Mouse (Mus musculus): Measurements from ENCODE around the gene Gjc2. TPM values are rescaled to one million over a fixed set of nuclear protein-coding genes. Genes with fewer than 3 reads are reported as not detected.

Gjc2 gene
- polyA plus RNA-seq (2017; shearing (Covaris generic)) = not detected

GRCm38 (mm10) chr11:59182864-59183331 is at the start of gene Gjc2:
Gjc2 (minus strand) TSS chr11:59183213.

GRCm38 (mm10) chr11:59228122-59228953 is 45.3 kb upstream of the Gjc2 start, which contains the start of gene Arf1:
Arf1 (minus strand) TSS chr11:59228270.

GRCm38 (mm10) chr11:59208153-59208831 is 25.3 kb upstream of the Gjc2 start, which contains the start of gene 2310033P09Rik:
2310033P09Rik (plus strand) TSS chr11:59208321.

GRCm38 (mm10) chr11:59202081-59202995 is 19.3 kb upstream of the Gjc2 start, which contains the start of gene Mrpl55:
Mrpl55 (plus strand) TSS chr11:59202486.

GRCm38 (mm10) chr11:59192059-59192386 is 9.0 kb upstream of the Gjc2 start, which contains the start of gene Guk1:
Guk1 (minus strand) TSS chr11:59192212.

GRCm38 (mm10) chr11:59163255-59164236 is 19.5 kb downstream of the Gjc2 start, which contains the start of gene Iba57:
Iba57 (minus strand) TSS chr11:59163739.

GRCm38 (mm10) chr11:59135904-59136452 is 47.0 kb downstream of the Gjc2 start, which contains the start of gene Obscn:
Obscn (minus strand) TSS chr11:59136402.

Other genes starting within 250 kb of the Gjc2 start
- 201 TPM for gene Rnf187, start 244.3 kb downstream of the Gjc2 start, polyA plus RNA-seq (2017; shearing (Covaris generic))
- 11.9 TPM for gene Hist3h2ba, start 234.3 kb downstream of the Gjc2 start, polyA plus RNA-seq (2017; shearing (Covaris generic))
- 23.4 TPM for gene Hist3h2a, start 228.5 kb downstream of the Gjc2 start, polyA plus RNA-seq (2017; shearing (Covaris generic))
- gene Trim17, start 228.5 kb downstream of the Gjc2 start, polyA plus RNA-seq (2017; shearing (Covaris generic)) = 0.48 TPM
- gene Trim11, start 205.1 kb downstream of the Gjc2 start, polyA plus RNA-seq (2017; shearing (Covaris generic)) = 38.8 TPM
- gene Obscn, start 46.8 kb downstream of the Gjc2 start, polyA plus RNA-seq (2017; shearing (Covaris generic)) = 0.12 TPM
- 11.0 TPM for gene Iba57, start 19.5 kb downstream of the Gjc2 start, polyA plus RNA-seq (2017; shearing (Covaris generic))
- gene Guk1, start 9.0 kb upstream of the Gjc2 start, polyA plus RNA-seq (2017; shearing (Covaris generic)) = 51.1 TPM
- 21.3 TPM for gene Mrpl55, start 19.3 kb upstream of the Gjc2 start, polyA plus RNA-seq (2017; shearing (Covaris generic))
- gene 2310033P09Rik, start 25.1 kb upstream of the Gjc2 start, polyA plus RNA-seq (2017; shearing (Covaris generic)) = 45.8 TPM
- gene Arf1, start 45.1 kb upstream of the Gjc2 start, polyA plus RNA-seq (2017; shearing (Covaris generic)) = 618 TPM
- gene Wnt3a, start 107.5 kb upstream of the Gjc2 start, polyA plus RNA-seq (2017; shearing (Covaris generic)) = 0.13 TPM
- gene Wnt9a, start 123.7 kb upstream of the Gjc2 start, polyA plus RNA-seq (2017; shearing (Covaris generic)) = not detected
- not detected for gene Prss38, start 192.4 kb upstream of the Gjc2 start, polyA plus RNA-seq (2017; shearing (Covaris generic))